Mouse (Mus musculus): Measurements from ENCODE around the gene Pon1.

DNA sequence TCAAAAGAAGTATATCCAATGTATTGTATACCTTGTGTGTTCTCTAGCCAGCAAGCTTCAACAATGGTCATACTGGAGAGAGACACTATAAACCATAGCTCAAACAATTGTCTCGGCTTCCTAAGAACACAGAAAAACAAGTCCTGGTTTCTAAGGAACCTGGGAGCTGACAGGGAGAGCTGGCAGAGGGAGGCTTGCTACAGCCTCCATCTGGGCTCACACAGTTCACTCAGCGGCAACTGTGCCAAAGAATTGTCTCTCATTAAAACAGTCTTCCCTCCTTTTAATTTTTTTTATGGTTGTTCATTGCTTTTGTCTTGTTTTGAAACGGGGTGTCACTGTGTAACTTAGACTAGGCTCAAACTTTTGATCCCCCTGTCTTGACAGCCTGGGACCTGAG, 73.5 kb downstream of the Pon1 start:
- no peak for TF ChIP-seq CTCF (IDR thresholded peaks at IDR 0.05)
- TF ChIP-seq POLR2A (IDR thresholded peaks at IDR 0.05; ENCODE audit: insufficient read depth, low read depth, low read length) = no peak

Measured in heart, adult 2 months (tissue).